Mouse (Mus musculus): ENCODE measurements around the gene Slc35a1.

Gene Slc35a1

GRCm38 (mm10) chr4:34653179-34653578 lies 34.1 kb downstream of the Slc35a1 start:
- DNase-seq (ENCODE audit: low spot score in 2 of 2): no peak

GRCm38 (mm10) chr4:34644779-34645178 lies 42.5 kb downstream of the Slc35a1 start:
- no peak for DNase-seq (ENCODE audit: low spot score in 2 of 2)

- no peak for DNase-seq (ENCODE audit: low spot score in 2 of 2)
Observed at GRCm38 (mm10) chr4:34640731-34641130, 46.5 kb downstream of the Slc35a1 start.

- DNase-seq (ENCODE audit: low spot score in 2 of 2): no peak
Observed at GRCm38 (mm10) chr4:34639745-34640364, 47.4 kb downstream of the Slc35a1 start.

GRCm38 (mm10) chr4:34637851-34638250 lies 49.4 kb downstream of the Slc35a1 start:
- no peak for DNase-seq (ENCODE audit: low spot score in 2 of 2)

- DNase-seq (ENCODE audit: low spot score in 2 of 2): no peak
Observed at GRCm38 (mm10) chr4:34637386-34637785, 49.9 kb downstream of the Slc35a1 start.

GRCm38 (mm10) chr4:34636036-34636435 lies 51.2 kb downstream of the Slc35a1 start:
- DNase-seq (ENCODE audit: low spot score in 2 of 2): no peak

- no peak for DNase-seq (ENCODE audit: low spot score in 2 of 2)
Observed at GRCm38 (mm10) chr4:34634129-34634528, 53.1 kb downstream of the Slc35a1 start.

- no peak for DNase-seq (ENCODE audit: low spot score in 2 of 2)
Observed at GRCm38 (mm10) chr4:34629956-34630355, 57.3 kb downstream of the Slc35a1 start.

GRCm38 (mm10) chr4:34626401-34626800 lies 60.8 kb downstream of the Slc35a1 start:
- no peak for DNase-seq (ENCODE audit: low spot score in 2 of 2)

- no peak for DNase-seq (ENCODE audit: low spot score in 2 of 2)
Observed at GRCm38 (mm10) chr4:34625556-34625955, 61.7 kb downstream of the Slc35a1 start.

GRCm38 (mm10) chr4:34616146-34616545 lies 71.1 kb downstream of the Slc35a1 start:
- DNase-seq (ENCODE audit: low spot score in 2 of 2): no peak

GRCm38 (mm10) chr4:34615303-34615702 lies 71.9 kb downstream of the Slc35a1 start:
- peak; percentile 35 to 58 for DNase-seq (ENCODE audit: low spot score in 2 of 2)

- peak; percentile 93 for DNase-seq (ENCODE audit: low spot score in 2 of 2)
Observed at GRCm38 (mm10) chr4:34614630-34615094, 72.6 kb downstream of the Slc35a1 start, which contains the start of the genes Orc3 and Rars2. Gene Orc3, minus strand, starts transcription at chr4:34614944. Gene Rars2, plus strand, starts transcription at chr4:34614957.

- no peak for DNase-seq (ENCODE audit: low spot score in 2 of 2)
Observed at GRCm38 (mm10) chr4:34613571-34614145, 73.6 kb downstream of the Slc35a1 start.

Data from right cerebral cortex, adult 2 months (tissue).